Mouse (Mus musculus): Measurements from ENCODE around the gene Mfsd12. TPM values are rescaled to one million over a fixed set of nuclear protein-coding genes. Genes with fewer than 3 reads are reported as not detected.

The Mfsd12 gene
- polyA plus RNA-seq, 1 experiment = 13.7 TPM

- TF ChIP-seq CTCF (IDR thresholded peaks at IDR 0.05; ENCODE audit: low read depth, low read length) (no peak), EP300 (IDR thresholded peaks at IDR 0.05; ENCODE audit: insufficient read depth, low read depth, low read length) (peak; percentile 60; the same call in 1 of the 2 replicates), POLR2A (IDR thresholded peaks at IDR 0.05; ENCODE audit: insufficient read depth, low read length) (no peak)
- Histone ChIP-seq H3K9me3 (replicated peaks; ENCODE audit: control insufficient read depth, insufficient read depth, low read length, poor library complexity, severe bottlenecking) (no peaks in the 10 kb centered on the region), H3K9ac (ENCODE audit: low read depth, poor library complexity, severe bottlenecking) (0 out of 2 replicates have a peak overlapping the region, but pooled peaks have one; percentile 51), H3K27ac (ENCODE audit: insufficient read depth, low read length) (peak overlapping the region; percentile 93), H3K27me3 (ENCODE audit: control insufficient read depth, insufficient read depth, low read length, poor library complexity, severe bottlenecking) (no peaks in the 10 kb centered on the region), H3K4me3 (ENCODE audit: low read depth, low read length) (no peak overlapping the region), H3K4me1 (ENCODE audit: control insufficient read depth, insufficient read depth, low read length) (peaks cover 1% of the 10 kb centered on the region), H3K36me3 (ENCODE audit: control insufficient read depth, insufficient read depth, low read length, poor library complexity, severe bottlenecking) (no peaks in the 10 kb centered on the region)
These were observed 2.4 kb upstream of the Mfsd12 start for GRCm38 (mm10) chr10:81354738-81355477.

GRCm38 (mm10) chr10:81355533-81355932, 1.8 kb upstream of the Mfsd12 start:
- Histone ChIP-seq H3K27me3 (ENCODE audit: control insufficient read depth, insufficient read depth, low read length, poor library complexity, severe bottlenecking) (no peaks in the 10 kb centered on the region), H3K9me3 (replicated peaks; ENCODE audit: control insufficient read depth, insufficient read depth, low read length, poor library complexity, severe bottlenecking) (no peaks in the 10 kb centered on the region), H3K36me3 (ENCODE audit: control insufficient read depth, insufficient read depth, low read length, poor library complexity, severe bottlenecking) (no peaks in the 10 kb centered on the region), H3K4me3 (ENCODE audit: low read depth, low read length) (no peak overlapping the region), H3K9ac (ENCODE audit: low read depth, poor library complexity, severe bottlenecking) (0 out of 2 replicates have a peak overlapping the region, but pooled peaks have one; percentile 51), H3K27ac (ENCODE audit: insufficient read depth, low read length) (peak overlapping the region; percentile 81), H3K4me1 (ENCODE audit: control insufficient read depth, insufficient read depth, low read length) (peaks cover 2% of the 10 kb centered on the region)
- TF ChIP-seq POLR2A (IDR thresholded peaks at IDR 0.05; ENCODE audit: insufficient read depth, low read length) (no peak), EP300 (IDR thresholded peaks at IDR 0.05; ENCODE audit: insufficient read depth, low read depth, low read length) (no peak)

DNA sequence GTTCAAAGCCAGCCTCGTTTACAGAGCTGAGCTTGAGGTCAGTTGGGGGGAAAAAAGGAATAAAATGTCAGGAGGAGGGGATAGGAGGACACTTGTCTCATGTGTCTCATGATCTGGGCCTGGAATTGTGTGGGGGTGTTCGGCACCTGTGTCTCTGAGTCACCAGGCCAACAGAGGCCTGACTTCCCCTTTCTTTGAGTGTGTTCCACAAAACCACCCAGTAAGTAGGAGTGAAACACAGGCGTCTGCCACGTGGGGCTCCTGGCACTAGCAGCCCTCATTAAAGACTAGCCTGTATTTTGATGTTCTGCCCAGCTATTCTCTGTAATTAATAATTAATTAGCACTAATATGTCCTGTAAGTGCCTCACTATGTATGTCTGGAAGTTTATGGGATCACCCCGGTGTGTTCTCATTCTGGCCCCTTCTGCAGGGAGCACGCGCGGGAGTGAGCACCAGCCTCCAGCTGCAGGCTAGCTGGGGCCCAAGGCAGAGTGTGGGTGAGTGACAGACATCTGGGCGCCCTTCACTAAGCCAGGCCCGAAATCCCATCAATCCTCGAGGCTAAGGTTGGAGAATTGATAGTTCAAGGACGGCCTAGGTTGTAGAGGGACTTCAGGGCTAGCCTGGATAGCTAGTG, 820 bp upstream of the Mfsd12 start:
- H3K9ac ChIP-seq (ENCODE audit: low read depth, poor library complexity, severe bottlenecking) = peak overlapping the region; percentile 51
- H3K9me3 ChIP-seq (replicated peaks; ENCODE audit: control insufficient read depth, insufficient read depth, low read length, poor library complexity, severe bottlenecking) = no peaks in the 10 kb centered on the region
- H3K4me1 ChIP-seq (ENCODE audit: control insufficient read depth, insufficient read depth, low read length) = peaks cover 6% of the 10 kb centered on the region
- H3K36me3 ChIP-seq (ENCODE audit: control insufficient read depth, insufficient read depth, low read length, poor library complexity, severe bottlenecking) = no peaks in the 10 kb centered on the region
- H3K27ac ChIP-seq (ENCODE audit: insufficient read depth, low read length) = peak overlapping the region; percentile 81
- peak overlapping the region; percentile 38; the same call in 1 of the 2 replicates for H3K4me3 ChIP-seq (ENCODE audit: low read depth, low read length)
- no peak for TF ChIP-seq CTCF (IDR thresholded peaks at IDR 0.05; ENCODE audit: low read depth, low read length)
- TF ChIP-seq EP300 (IDR thresholded peaks at IDR 0.05; ENCODE audit: insufficient read depth, low read depth, low read length) = no peak
- TF ChIP-seq POLR2A (IDR thresholded peaks at IDR 0.05; ENCODE audit: insufficient read depth, low read length) = no peak
- H3K27me3 ChIP-seq (ENCODE audit: control insufficient read depth, insufficient read depth, low read length, poor library complexity, severe bottlenecking) = no peaks in the 10 kb centered on the region

DNA sequence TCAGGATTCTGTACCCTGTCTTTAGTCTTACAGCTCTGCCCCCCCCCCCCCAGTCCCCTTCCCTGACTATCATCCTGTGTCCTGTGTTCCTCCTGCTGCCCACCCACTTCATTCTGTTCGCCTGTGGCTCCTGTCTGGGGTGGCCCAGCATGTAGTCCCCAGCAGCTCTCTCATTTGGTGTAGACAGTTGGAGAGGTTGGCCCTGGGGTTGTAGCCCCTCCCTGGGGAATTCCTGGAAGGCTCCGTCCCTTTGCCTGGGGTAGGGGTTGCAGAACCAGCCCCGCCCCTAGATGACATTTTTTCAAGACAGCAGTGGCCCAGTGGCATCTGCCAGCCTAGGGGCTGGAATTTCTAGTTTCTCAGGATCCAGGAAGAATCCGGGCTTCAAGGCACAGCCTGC, 918 bp downstream of the Mfsd12 start:
- Histone ChIP-seq H3K9me3 (replicated peaks; ENCODE audit: control insufficient read depth, insufficient read depth, low read length, poor library complexity, severe bottlenecking) (no peaks in the 10 kb centered on the region), H3K36me3 (ENCODE audit: control insufficient read depth, insufficient read depth, low read length, poor library complexity, severe bottlenecking) (no peaks in the 10 kb centered on the region), H3K4me1 (ENCODE audit: control insufficient read depth, insufficient read depth, low read length) (peaks cover 7% of the 10 kb centered on the region), H3K27me3 (ENCODE audit: control insufficient read depth, insufficient read depth, low read length, poor library complexity, severe bottlenecking) (no peaks in the 10 kb centered on the region), H3K27ac (ENCODE audit: insufficient read depth, low read length) (no peak overlapping the region), H3K4me3 (ENCODE audit: low read depth, low read length) (peak overlapping the region; percentile 96), H3K9ac (ENCODE audit: low read depth, poor library complexity, severe bottlenecking) (peak overlapping the region; percentile 83)
- TF ChIP-seq EP300 (IDR thresholded peaks at IDR 0.05; ENCODE audit: insufficient read depth, low read depth, low read length) (no peak), CTCF (IDR thresholded peaks at IDR 0.05; ENCODE audit: low read depth, low read length) (no peak), POLR2A (IDR thresholded peaks at IDR 0.05; ENCODE audit: insufficient read depth, low read length) (no peak)

DNA sequence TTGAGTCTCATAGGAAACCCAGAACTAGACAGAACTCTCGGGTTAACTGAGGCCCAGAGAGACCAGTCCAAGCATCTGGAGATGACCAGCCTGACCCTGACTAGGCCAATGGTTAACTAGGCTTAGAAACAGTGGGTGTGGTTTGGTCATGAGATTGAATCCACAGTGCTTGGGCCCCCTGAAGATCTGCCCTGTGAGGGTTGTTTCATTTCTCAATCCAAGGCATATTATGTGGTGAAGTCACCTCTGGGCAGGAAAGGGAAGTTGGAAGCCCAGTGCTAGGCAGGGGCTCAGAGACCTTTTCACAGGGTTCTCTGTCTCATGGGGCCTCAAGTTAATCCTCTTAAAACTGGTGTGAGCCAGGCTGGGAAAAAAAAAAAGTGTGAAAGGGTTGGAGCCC, 1.6 kb downstream of the Mfsd12 start:
- Histone ChIP-seq H3K9me3 (replicated peaks; ENCODE audit: control insufficient read depth, insufficient read depth, low read length, poor library complexity, severe bottlenecking) (no peaks in the 10 kb centered on the region), H3K9ac (ENCODE audit: low read depth, poor library complexity, severe bottlenecking) (no peak overlapping the region), H3K4me3 (ENCODE audit: low read depth, low read length) (no peak overlapping the region), H3K4me1 (ENCODE audit: control insufficient read depth, insufficient read depth, low read length) (peaks cover 7% of the 10 kb centered on the region), H3K27ac (ENCODE audit: insufficient read depth, low read length) (no peak overlapping the region), H3K27me3 (ENCODE audit: control insufficient read depth, insufficient read depth, low read length, poor library complexity, severe bottlenecking) (no peaks in the 10 kb centered on the region), H3K36me3 (ENCODE audit: control insufficient read depth, insufficient read depth, low read length, poor library complexity, severe bottlenecking) (no peaks in the 10 kb centered on the region)
- no peak for TF ChIP-seq CTCF (IDR thresholded peaks at IDR 0.05; ENCODE audit: low read depth, low read length)
- no peak for TF ChIP-seq POLR2A (IDR thresholded peaks at IDR 0.05; ENCODE audit: insufficient read depth, low read length)
- no peak for TF ChIP-seq EP300 (IDR thresholded peaks at IDR 0.05; ENCODE audit: insufficient read depth, low read depth, low read length)

GRCm38 (mm10) chr10:81360721-81361120, 3.4 kb downstream of the Mfsd12 start:
- Histone ChIP-seq H3K9ac (ENCODE audit: low read depth, poor library complexity, severe bottlenecking) (no peak overlapping the region), H3K4me3 (ENCODE audit: low read depth, low read length) (no peak overlapping the region), H3K4me1 (ENCODE audit: control insufficient read depth, insufficient read depth, low read length) (peaks cover 13% of the 10 kb centered on the region), H3K27ac (ENCODE audit: insufficient read depth, low read length) (no peak overlapping the region), H3K27me3 (ENCODE audit: control insufficient read depth, insufficient read depth, low read length, poor library complexity, severe bottlenecking) (no peaks in the 10 kb centered on the region), H3K9me3 (replicated peaks; ENCODE audit: control insufficient read depth, insufficient read depth, low read length, poor library complexity, severe bottlenecking) (no peaks in the 10 kb centered on the region), H3K36me3 (ENCODE audit: control insufficient read depth, insufficient read depth, low read length, poor library complexity, severe bottlenecking) (no peaks in the 10 kb centered on the region)
- no peak for TF ChIP-seq POLR2A (IDR thresholded peaks at IDR 0.05; ENCODE audit: insufficient read depth, low read length)
- no peak for TF ChIP-seq EP300 (IDR thresholded peaks at IDR 0.05; ENCODE audit: insufficient read depth, low read depth, low read length)
- TF ChIP-seq CTCF (IDR thresholded peaks at IDR 0.05; ENCODE audit: low read depth, low read length) = no peak

All from ES-Bruce4 (cell line).